Mouse (Mus musculus): Measurements from ENCODE around the gene Reep3. TPM values are rescaled to one million over a fixed set of nuclear protein-coding genes. Genes with fewer than 3 reads are reported as not detected.
"Not testable (repeated sequence)": the region's sequence is repeated elsewhere in the genome, so short reads cannot be mapped to it uniquely, and the experiment has no call there.

The Reep3 gene
- total RNA-seq, 1 experiment from 2014 or later = 52.6 TPM

DNA sequence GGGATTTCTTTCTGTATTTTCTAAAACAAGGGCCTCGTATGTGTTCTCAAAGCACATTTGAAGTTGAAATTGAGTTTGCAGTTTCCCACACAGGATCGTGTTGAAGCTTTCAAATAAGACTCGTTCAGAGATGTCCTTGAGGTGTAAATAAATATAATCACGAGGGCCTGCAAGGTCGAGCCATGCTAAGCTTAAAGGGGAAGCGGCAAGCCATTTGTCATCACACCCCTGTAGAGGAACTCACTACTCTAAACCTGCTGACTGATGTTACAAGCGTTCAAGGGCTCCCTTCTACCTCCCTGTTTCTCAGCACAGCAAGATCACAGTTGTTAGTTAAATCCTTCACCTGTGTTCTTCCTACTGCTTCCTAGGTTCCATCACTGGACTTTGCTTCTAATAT is 65.6 kb downstream of the Reep3 start:
- ATAC-seq (ENCODE audit: extremely low read depth, insufficient number of reproducible peaks, low FRiP score, poor library complexity, severe bottlenecking) = no peak

GRCm38 (mm10) chr10:67029297-67029696 is 67.4 kb downstream of the Reep3 start:
- ATAC-seq (ENCODE audit: extremely low read depth, insufficient number of reproducible peaks, low FRiP score, poor library complexity, severe bottlenecking) = no peak

DNA sequence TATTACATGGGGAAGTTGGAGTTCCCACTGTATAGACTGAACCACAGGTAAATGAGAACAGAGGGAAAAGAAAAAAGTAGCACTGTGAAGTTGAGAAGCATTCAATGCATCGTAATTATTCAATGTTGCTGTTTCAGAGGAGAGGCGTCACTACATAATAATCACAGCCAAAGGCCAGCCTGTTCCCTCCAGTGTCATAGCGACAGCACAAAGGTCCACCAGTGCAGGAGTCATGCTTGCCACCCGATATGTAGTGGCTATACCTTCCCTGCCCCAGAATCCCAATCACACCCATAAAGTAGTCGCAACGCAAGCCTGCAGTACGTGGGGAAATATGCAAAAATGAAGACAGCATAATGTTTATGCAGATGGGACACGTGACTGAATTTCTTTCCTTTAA is 70.4 kb downstream of the Reep3 start:
- no peak for ATAC-seq (ENCODE audit: extremely low read depth, insufficient number of reproducible peaks, low FRiP score, poor library complexity, severe bottlenecking)

DNA sequence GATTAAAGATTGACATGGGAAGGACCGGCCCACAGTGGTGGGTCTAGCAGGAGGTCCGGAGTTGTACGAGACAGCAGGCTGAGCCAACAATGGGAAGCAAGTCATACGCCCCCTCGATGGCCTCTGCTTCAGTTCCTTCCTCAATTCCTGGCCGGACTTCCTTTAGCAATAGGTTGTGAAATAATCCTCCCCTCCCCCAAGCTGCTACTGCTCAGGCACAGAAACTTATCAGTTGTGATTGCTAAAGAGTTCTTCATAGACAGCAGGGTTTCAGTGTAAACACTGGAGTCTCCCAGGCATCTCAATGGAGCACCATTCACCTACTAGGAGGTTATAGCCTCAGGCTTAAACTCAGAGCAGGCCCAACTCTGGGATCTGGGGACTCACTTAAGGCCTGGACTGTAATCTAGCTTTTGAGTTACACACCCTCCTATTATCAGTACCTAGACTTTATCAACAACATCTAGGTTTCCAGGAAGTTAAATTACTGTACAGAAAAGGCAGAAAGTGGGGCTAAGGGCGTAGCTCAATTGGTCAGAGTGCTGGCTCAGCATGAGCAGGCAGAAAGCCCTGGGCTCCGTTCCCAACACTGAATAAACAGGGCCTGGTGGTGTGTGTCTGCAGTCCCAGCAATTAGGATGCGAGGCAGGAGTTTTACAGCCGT is 71.0 kb downstream of the Reep3 start:
- peak; percentile 90 for ATAC-seq (ENCODE audit: extremely low read depth, insufficient number of reproducible peaks, low FRiP score, poor library complexity, severe bottlenecking)

DNA sequence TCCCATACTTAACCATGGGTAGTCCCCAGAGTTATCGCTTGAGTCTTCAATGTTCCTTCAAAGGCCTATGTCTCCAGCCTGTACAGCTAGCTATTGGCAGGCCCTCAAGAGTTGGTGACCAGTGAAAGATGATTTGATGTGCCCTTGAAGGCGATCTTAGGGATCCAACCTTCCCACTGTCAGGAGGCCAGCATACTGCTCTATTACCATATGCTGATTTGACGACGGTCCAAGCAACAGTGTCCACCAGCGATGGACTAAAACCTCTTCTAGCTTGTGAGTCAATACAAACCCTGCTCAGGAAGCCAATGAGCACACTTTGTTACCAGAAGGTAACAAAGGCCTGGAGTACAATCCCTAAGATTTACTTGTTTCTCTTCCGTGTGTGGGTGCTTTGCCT is 72.4 kb downstream of the Reep3 start:
- ATAC-seq (ENCODE audit: extremely low read depth, insufficient number of reproducible peaks, low FRiP score, poor library complexity, severe bottlenecking) = no peak

DNA sequence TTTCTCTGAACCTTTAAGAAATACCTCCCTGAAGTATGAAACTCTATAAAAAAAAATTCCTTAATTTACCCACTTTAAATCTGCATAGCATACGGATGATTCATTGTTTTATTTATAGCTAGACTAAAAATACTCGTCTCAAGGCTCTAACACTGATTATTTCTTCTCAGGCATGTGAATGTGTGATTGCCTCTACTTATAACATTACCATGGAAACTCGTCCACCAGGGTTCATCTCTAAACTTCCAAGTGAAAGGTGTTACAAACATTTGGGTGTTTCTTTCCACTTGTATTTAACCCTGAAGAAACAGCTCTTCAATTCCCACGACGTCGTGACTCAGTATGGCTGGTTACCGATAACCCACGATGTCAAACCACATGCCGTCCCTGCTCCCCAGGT is 73.7 kb downstream of the Reep3 start:
- no peak for ATAC-seq (ENCODE audit: extremely low read depth, insufficient number of reproducible peaks, low FRiP score, poor library complexity, severe bottlenecking)

GRCm38 (mm10) chr10:67021494-67021893 is 75.3 kb downstream of the Reep3 start:
- ATAC-seq (ENCODE audit: extremely low read depth, insufficient number of reproducible peaks, low FRiP score, poor library complexity, severe bottlenecking) = no peak

GRCm38 (mm10) chr10:67018875-67019274 is 77.9 kb downstream of the Reep3 start:
- ATAC-seq (ENCODE audit: extremely low read depth, insufficient number of reproducible peaks, low FRiP score, poor library complexity, severe bottlenecking) = no peak

- no peak for ATAC-seq (ENCODE audit: extremely low read depth, insufficient number of reproducible peaks, low FRiP score, poor library complexity, severe bottlenecking)
Measured at GRCm38 (mm10) chr10:67017891-67018290, 78.9 kb downstream of the Reep3 start.

- no peak for ATAC-seq (ENCODE audit: extremely low read depth, insufficient number of reproducible peaks, low FRiP score, poor library complexity, severe bottlenecking)
Measured at GRCm38 (mm10) chr10:67017315-67017714, 79.4 kb downstream of the Reep3 start.

DNA sequence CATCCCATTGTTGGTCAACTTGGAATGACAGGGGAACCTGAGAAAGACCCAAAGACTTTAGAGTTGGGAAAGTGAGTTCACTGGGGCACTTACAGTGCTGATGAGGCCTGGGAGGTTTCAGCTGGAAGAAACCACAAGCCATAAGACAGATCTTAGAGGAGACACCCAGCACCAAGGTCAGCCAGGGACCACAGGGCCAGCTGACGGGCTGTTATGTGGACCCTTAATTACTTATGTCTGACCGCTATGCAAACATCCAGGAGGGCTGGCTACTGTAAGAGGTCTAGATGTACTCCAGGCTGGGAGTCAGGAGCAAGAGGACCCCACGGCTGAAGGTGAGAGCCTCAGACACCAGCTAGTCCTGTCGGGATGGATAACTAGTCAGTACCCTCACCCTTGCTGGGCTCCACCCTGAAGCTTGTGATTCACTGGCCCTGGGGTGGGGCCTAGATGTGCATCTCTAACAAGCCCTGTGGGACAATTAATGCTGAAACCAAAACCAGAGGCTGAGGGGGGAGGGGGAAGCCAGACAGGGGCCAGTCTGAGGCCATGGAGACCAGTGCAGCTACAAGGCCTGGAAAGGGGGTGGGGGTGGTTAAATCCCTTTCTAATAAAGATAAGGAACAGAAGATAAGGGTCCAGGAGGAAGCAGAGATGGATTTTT is 80.0 kb downstream of the Reep3 start:
- ATAC-seq (ENCODE audit: extremely low read depth, insufficient number of reproducible peaks, low FRiP score, poor library complexity, severe bottlenecking) = no peak

DNA sequence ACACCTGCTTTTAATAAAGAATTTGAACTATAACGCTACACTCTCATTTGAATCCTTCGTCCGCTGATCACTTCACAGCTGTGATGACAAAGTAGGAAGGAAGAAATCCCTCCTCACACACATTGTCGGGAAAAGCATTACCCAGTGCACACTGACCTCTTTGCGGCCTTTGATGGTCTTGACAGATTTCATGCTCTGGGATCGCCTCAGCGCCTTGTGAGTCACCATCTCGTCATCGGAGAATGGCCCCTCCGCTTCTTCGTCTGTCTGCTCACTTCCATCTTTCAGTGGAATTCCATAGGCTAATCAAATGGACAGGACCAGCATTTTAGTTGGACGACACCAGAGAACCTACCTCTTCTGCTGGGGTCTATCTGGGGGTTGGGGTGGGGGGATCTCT is 82.0 kb downstream of the Reep3 start:
- ATAC-seq (ENCODE audit: extremely low read depth, insufficient number of reproducible peaks, low FRiP score, poor library complexity, severe bottlenecking) = no peak

DNA sequence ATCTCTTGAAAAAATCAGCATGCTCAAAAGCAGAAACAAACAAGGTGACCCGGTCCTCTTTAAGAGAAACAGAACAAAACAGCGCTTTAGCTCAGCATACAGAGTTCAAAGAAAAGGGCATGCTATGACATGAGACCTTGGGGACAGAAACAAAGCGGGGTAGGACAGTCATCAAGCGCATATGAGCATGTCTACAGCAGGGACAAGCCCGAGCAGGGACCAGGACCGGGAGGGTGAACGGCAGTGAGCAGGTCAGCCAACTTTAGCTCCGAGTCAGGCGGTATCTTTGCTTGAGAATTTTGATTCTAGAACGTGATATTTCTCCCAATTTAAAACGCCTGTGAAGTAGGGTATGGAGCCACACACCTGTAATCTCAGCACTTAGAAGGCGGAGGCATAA is 86.2 kb downstream of the Reep3 start:
- ATAC-seq (ENCODE audit: extremely low read depth, insufficient number of reproducible peaks, low FRiP score, poor library complexity, severe bottlenecking) = no peak

DNA sequence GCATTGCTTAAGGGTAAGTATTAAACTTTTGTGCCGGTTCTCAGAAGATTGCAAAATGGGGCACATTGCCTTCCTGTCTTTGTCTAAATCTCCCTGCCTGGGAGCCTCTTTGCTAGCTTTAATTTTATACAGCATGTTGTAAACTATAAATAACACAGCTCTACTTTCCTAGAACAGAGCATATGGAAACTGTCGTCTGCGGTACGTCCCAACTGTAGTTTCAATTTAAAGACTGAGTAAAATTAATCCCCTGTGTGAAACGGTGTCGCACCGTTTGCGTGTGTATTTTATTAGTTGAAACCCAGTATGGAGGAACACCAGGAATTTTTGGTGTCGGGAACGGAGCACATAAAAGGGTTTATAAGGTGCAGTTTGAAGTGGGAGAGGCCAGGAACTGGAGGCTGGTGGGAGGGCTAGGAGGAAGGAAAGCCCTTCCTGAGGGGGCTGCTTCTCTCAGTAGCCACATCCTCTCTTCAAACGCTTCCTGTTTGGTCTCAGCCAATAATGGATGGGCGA is 92.2 kb downstream of the Reep3 start:
- 0 out of 2 replicates have a peak, but pooled peaks have one; percentile 4 for ATAC-seq (ENCODE audit: extremely low read depth, insufficient number of reproducible peaks, low FRiP score, poor library complexity, severe bottlenecking)

- peak; percentile 80 for ATAC-seq (ENCODE audit: extremely low read depth, insufficient number of reproducible peaks, low FRiP score, poor library complexity, severe bottlenecking)
Measured at GRCm38 (mm10) chr10:67003743-67004526, 92.8 kb downstream of the Reep3 start.

DNA sequence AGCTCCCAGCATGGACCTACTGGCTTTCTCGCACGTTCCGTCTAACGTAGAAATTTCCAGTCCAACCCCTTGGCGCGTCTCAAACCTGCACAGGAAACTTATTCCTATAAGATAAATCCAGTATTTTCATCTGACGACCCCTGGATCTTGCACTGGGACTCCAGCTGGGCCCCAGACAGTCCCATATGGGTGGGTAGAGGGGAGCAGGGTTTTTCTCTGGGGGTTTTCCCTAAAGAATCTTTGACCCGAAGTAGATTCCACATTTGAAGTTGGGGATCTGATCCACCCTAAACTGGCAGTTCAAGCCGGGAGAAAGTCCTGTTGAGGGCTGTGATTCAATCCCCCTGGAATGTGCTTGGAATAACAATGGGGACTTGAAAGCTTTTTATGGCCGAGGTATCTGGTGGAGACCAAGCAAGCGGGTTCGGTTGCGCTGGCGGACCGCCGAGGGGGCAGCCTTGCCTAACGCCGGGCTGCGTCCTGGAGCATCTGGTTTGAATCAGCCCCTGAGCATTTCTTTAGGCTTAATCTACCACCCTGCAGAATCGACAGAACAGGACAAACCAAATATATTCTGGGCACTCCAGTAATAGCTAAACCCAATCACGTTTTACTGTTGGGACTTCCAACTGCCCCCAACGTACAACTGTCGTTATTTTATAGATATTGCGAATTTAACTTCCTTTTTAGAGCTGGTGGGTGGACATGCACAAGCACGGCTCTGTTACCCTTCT is 93.6 kb downstream of the Reep3 start:
- ATAC-seq (ENCODE audit: extremely low read depth, insufficient number of reproducible peaks, low FRiP score, poor library complexity, severe bottlenecking) = no peak

DNA sequence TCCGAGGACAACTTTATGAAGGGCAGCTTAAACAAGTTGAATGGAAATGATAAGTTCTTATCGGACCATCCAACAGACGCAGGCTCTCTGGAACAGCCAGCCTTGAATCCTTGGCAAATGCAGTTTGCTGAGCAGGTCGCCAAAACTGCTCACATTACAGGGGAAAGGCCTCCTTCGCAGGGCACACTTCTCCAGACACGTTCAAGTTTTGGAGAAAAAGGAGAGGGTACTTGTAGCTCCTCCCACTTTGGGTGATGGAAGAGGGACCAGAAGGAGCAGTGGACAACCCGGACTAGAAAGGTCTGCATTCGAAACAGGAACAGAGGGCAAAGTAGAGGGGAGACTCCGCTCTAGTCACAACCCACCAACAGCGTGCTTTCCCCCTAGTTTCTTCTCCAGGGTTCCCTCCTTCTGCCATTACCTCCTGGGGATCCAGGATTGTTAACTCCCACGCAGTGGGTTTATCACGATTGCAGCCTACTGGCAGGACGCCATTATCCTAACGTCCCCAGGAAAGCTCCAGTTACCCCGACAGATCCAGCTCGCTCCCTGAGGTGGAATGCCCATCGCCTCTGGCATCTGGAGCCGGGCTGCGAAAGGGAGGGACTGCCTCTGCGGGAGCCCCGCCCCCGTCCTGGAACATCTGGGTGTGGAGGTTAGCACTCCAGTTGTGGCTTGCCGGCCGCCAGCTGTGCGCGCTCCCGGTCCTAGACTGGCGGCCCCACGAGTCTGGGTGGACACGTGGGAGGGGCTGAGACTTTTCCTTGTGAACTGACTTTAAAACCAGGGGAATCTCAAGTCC is 94.3 kb downstream of the Reep3 start:
- no peak for ATAC-seq (ENCODE audit: extremely low read depth, insufficient number of reproducible peaks, low FRiP score, poor library complexity, severe bottlenecking)

DNA sequence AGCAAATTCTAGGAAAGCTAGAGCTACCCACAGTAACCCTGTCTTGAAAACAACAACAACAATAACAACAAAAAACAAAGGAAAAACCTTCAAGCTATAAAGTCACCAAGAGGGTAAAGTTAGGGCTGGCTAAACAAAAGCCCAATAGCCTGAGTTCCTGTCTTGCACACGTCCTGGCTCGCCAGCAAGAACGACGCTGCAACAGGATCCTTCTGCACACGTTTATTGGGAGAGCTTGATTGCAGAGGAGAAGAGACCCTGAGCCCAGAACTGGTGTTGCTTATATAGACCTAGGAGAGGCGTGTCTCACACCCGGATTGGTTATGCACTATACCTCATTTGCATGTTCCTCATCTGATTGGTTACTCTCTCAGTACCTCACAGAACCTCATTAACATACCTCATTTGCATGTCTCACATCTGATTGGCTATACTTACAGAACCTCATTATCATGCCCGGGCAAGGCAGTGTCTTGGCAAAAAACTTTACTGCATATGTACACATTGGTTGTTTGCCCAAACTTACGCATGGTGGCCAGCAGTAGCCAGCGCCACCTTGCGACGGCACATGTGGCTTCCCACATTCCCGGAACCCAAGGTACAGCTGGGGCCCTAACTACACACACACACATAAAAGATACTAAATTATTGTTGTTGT is 95.7 kb downstream of the Reep3 start:
- ATAC-seq (ENCODE audit: extremely low read depth, insufficient number of reproducible peaks, low FRiP score, poor library complexity, severe bottlenecking) = not testable (repeated sequence)

Measured in neutrophil, adult 5-6 weeks (primary cell).